Mouse (Mus musculus) spleen, postnatal 10 days (tissue): ENCODE measurements around the gene Smc6.

Experiments
- DNase-seq, 2 experiments: peaks; one replicate each; pipeline ENCODE4 v3.0.0; 2021 to 2022; ENCODE audit warnings: low spot score in 2 of 2

Smc6 gene

GRCm38 (mm10) chr12:11265382-11266281 is at the start of gene Smc6, which contains the start of gene Gen1:
Gene Smc6 (plus strand): TSS chr12:11265886.
Gene Gen1 (minus strand): TSS chr12:11265801.
- DNase-seq = peak; percentile 93 to 95

- DNase-seq = no peak
Measured at GRCm38 (mm10) chr12:11216454-11216853, 49.2 kb upstream of the Smc6 start.

GRCm38 (mm10) chr12:11217726-11218250 is 47.9 kb upstream of the Smc6 start:
- DNase-seq = no peak

GRCm38 (mm10) chr12:11221524-11222330 is 44.0 kb upstream of the Smc6 start:
- DNase-seq = no peak

- DNase-seq = no peak
Measured at GRCm38 (mm10) chr12:11222566-11222965, 43.1 kb upstream of the Smc6 start.

GRCm38 (mm10) chr12:11223090-11223489 is 42.6 kb upstream of the Smc6 start:
- DNase-seq = no peak

GRCm38 (mm10) chr12:11224722-11225121 is 41.0 kb upstream of the Smc6 start:
- no peak for DNase-seq

GRCm38 (mm10) chr12:11226123-11226522 is 39.6 kb upstream of the Smc6 start:
- DNase-seq = no peak

- DNase-seq = no peak
Measured at GRCm38 (mm10) chr12:11226529-11227268, 39.0 kb upstream of the Smc6 start.

GRCm38 (mm10) chr12:11230267-11230666 is 35.4 kb upstream of the Smc6 start:
- DNase-seq = no peak

- DNase-seq = no peak
Measured at GRCm38 (mm10) chr12:11235996-11236395, 29.7 kb upstream of the Smc6 start.

- no peak for DNase-seq
Measured at GRCm38 (mm10) chr12:11247460-11247859, 18.2 kb upstream of the Smc6 start.

GRCm38 (mm10) chr12:11250322-11250721 is 15.4 kb upstream of the Smc6 start:
- DNase-seq = no peak

- peak in 1 of 2 experiments; percentile 12 for DNase-seq
Measured at GRCm38 (mm10) chr12:11264895-11265294, 791 bp upstream of the Smc6 start.

- peak in 1 of 2 experiments; percentile 69 for DNase-seq
Measured at GRCm38 (mm10) chr12:11266282-11266985, 748 bp downstream of the Smc6 start.

- peak; percentile 8 to 29 for DNase-seq
Measured at GRCm38 (mm10) chr12:11267030-11267429, 1.3 kb downstream of the Smc6 start.

- no peak for DNase-seq
Measured at GRCm38 (mm10) chr12:11272568-11272967, 6.9 kb downstream of the Smc6 start.

GRCm38 (mm10) chr12:11273185-11273584 is 7.5 kb downstream of the Smc6 start:
- DNase-seq = no peak

GRCm38 (mm10) chr12:11276632-11277031 is 10.9 kb downstream of the Smc6 start:
- DNase-seq = no peak

GRCm38 (mm10) chr12:11277207-11277606 is 11.5 kb downstream of the Smc6 start:
- DNase-seq = no peak

- no peak for DNase-seq
Measured at GRCm38 (mm10) chr12:11279886-11280285, 14.2 kb downstream of the Smc6 start.
